Mouse (Mus musculus) lung, postnatal 0 days (tissue): Measurements from ENCODE around the gene Gpr83. TPM values are rescaled to one million over a fixed set of nuclear protein-coding genes. Genes with fewer than 3 reads are reported as not detected.
"Not testable (repeated sequence)": the region's sequence is repeated elsewhere in the genome, so short reads cannot be mapped to it uniquely, and the experiment has no call there.

Experiments
- ATAC-seq: fragments of 200-750 bp; cut with Nextera tagmentation; 2 replicates; pipeline ENCODE4 v1.8.0; 2017; ENCODE audit warnings: moderate library complexity
- DNase-seq: peaks from one replicate; pipeline ENCODE4 v3.0.0-alpha.2; 2016; ENCODE audit warnings: low spot score
- H3K27ac ChIP-seq: fragments of 300-500 bp; sonication (generic); 2 replicates; pipeline ENCODE4 v1.5.1; 2014; ENCODE audit warnings: antibody characterized with exemption, mild to moderate bottlenecking, low read length, mixed read lengths
- H3K27me3 ChIP-seq: fragments of 300-500 bp; sonication (generic); replicated peaks from 2 replicates; pipeline ENCODE4 v1.6.1; 2014; ENCODE audit warnings: low read length, mixed read lengths; ENCODE audit not compliant: insufficient read depth
- H3K36me3 ChIP-seq: fragments of 300-500 bp; sonication (generic); 2 replicates; pipeline ENCODE4 v1.6.1; 2014; ENCODE audit warnings: low read length, mixed read lengths; ENCODE audit not compliant: insufficient read depth
- H3K4me1 ChIP-seq: fragments of 300-500 bp; sonication (generic); 2 replicates; pipeline ENCODE4 v1.6.1; 2014; ENCODE audit warnings: antibody characterized with exemption, low read depth, low read length, mixed read lengths; ENCODE audit not compliant: insufficient read depth
- H3K4me2 ChIP-seq: fragments of 300-500 bp; sonication (generic); replicated peaks from 2 replicates; pipeline ENCODE4 v1.6.1; 2014; ENCODE audit warnings: low read depth, mild to moderate bottlenecking, low read length, moderate library complexity, mixed read lengths
- H3K4me3 ChIP-seq: fragments of 300-500 bp; sonication (generic); 2 replicates; pipeline ENCODE4 v1.5.1; 2014; ENCODE audit warnings: low read depth, low read length
- H3K9ac ChIP-seq: fragments of 300-500 bp; sonication (generic); replicated peaks from 2 replicates; pipeline ENCODE4 v1.6.1; 2014; ENCODE audit warnings: low read depth, mild to moderate bottlenecking
- H3K9me3 ChIP-seq: fragments of 300-500 bp; sonication (generic); 2 replicates; pipeline ENCODE4 v1.6.1; 2016; ENCODE audit warnings: low read length, mixed read lengths
- CTCF ChIP-seq: IDR thresholded peaks from 2 replicates; pipeline ENCODE4 v1.5.1; 2016; ENCODE audit warnings: antibody characterized with exemption, mild to moderate bottlenecking
- EP300 ChIP-seq: IDR thresholded peaks from 2 replicates; pipeline ENCODE4 v1.6.1; 2016; ENCODE audit warnings: antibody characterized with exemption, mild to moderate bottlenecking, control low read depth
- WGBS: fragments of 180-500 bp; shearing (Covaris S2); extraction: QIAGEN DNeasy Blood & Tissue Kit; methylation state at CpG from one replicate; pipeline ENCODE4 v1.1.7; 2014; 5-methylcytosine and 5-hydroxymethylcytosine counted together
- polyA plus RNA-seq: library from polyadenylated mRNA; unstranded; fragments of >200 nt; fragmentation: Nextera tagmentation; extraction: Ambion mirVana; gene quantifications from 2 replicates; pipeline ENCODE4 v1.2.1, GENCODE M21; 2015

Gpr83 gene
- polyA plus RNA-seq, 1 experiment from 2014 or later: 0.05 TPM

DNA sequence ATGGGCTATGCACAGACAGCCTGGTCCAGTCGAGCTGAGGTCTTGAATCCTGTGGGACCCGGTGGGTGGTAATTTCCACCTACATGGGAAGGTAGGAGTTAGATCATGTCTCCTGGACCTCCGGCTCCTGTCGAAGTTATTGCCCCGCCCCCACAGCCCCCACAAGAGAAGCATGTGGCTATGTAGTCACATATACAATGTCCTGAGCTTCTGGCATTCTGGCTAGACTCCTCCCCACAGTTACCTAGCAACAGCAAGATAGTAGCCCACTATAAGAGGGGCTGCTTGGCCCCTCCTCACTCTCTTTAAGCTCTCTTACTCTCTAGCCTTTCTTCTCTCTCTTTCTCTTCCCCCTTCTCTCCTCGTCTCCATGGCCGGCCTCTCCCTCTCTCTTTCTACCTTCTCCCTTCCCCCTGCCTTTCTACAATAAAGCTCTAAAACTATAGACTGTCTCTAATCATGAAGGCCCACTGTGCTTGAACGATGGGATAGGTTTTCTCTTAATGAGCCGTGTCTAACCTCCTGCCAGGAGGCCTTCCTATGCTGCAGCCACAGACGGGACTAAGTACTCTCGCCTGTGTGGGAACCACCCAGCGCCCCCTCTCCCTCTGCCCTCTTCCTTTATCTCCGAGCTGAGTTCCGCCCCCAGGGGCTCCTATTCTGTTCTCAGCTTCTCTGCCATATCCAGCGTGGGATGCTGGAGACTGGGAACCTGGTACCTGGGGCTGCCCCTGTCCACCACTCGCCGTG, 12.3 kb downstream of the Gpr83 start:
- H3K27ac ChIP-seq: no peak overlapping the region
- DNase-seq (no peak), ATAC-seq (no peak)
- H3K27me3 ChIP-seq: no peaks in the 10 kb centered on the region
- H3K9ac ChIP-seq: no peak overlapping the region
- 48% methylated on average over 17 of the region's 17 CpGs for WGBS
- H3K9me3 ChIP-seq: no peaks in the 10 kb centered on the region
- no peaks in the 10 kb centered on the region for H3K4me1 ChIP-seq
- H3K4me2 ChIP-seq: no peak overlapping the region
- no peaks in the 10 kb centered on the region for H3K36me3 ChIP-seq
- no peak overlapping the region for H3K4me3 ChIP-seq
- no peak for TF ChIP-seq CTCF
- TF ChIP-seq EP300: no peak

DNA sequence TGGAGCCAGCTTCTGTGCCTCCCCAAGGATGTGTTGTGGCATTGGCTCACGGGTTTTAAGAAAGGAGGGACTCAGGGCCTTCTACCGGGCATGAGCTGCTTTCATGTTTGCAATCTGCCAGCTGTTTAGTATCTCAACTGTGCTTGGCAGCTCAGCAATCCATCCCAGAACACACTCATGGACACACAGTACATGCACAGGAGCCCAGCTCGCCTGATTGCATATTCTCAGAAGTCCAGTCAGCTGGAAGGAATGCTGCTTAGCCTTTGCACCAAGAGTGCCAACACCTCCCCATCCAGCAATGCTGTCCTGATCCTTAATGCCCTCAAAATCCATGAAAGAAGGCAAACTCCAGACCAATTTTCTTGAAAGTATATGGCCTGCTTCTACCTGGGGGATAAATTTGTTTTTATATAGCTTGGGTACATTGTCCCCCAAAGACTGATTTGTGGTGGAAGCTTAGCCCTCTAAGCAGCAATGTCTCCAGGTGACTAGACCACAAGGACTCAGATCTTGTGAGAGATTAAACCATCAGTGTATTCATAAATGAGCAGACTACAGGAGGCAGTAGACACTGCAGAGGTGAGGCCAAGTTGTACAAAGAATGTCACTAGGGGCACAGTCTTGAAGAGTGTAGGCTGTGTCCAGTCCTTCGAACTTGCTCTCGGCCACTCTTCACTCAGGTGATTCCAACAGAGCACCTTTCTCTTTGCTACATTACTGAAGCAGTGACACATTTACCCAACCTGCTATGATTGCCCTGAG, 15.9 kb downstream of the Gpr83 start:
- no peak overlapping the region for H3K27ac ChIP-seq
- WGBS: 58% methylated on average over 5 of the region's 5 CpGs
- DNase-seq (peak; percentile 17), ATAC-seq (0 out of 2 replicates have a peak, but pooled peaks have one; percentile 25)
- H3K27me3 ChIP-seq: no peaks in the 10 kb centered on the region
- no peak for TF ChIP-seq EP300
- TF ChIP-seq CTCF: no peak
- no peaks in the 10 kb centered on the region for H3K36me3 ChIP-seq
- H3K4me2 ChIP-seq: no peak overlapping the region
- no peak overlapping the region for H3K9ac ChIP-seq
- no peak overlapping the region for H3K4me3 ChIP-seq
- no peaks in the 10 kb centered on the region for H3K4me1 ChIP-seq
- H3K9me3 ChIP-seq: no peaks in the 10 kb centered on the region

GRCm38 (mm10) chr9:14876566-14876965, 16.6 kb downstream of the Gpr83 start:
- H3K36me3 ChIP-seq, ATAC-seq, H3K27ac ChIP-seq, H3K9ac ChIP-seq, H3K4me2 ChIP-seq, DNase-seq, H3K27me3 ChIP-seq, H3K4me3 ChIP-seq, H3K9me3 ChIP-seq, H3K4me1 ChIP-seq: not testable (repeated sequence)
- 35% methylated on average over 8 of the region's 8 CpGs for WGBS

DNA sequence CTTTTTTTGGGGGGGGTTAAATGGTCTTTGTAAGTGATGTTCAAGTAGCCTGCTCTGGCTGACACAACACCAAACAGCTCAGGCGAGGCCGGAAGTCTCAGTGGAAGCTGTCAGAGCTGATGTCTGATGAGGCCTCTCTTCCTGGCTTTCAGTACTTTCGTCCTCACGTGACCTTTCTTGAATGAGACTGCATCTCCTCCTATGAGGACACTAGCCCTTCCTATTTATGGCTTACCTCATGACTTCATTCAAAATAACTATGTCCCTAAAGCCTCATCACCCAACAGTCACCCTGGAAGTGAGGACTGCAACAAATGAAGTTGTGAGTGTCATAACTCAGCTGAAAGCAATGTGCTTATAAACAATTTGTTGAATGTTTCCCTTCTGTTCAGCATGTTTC, 24.6 kb downstream of the Gpr83 start:
- H3K4me1 ChIP-seq: no peaks in the 10 kb centered on the region
- peak; percentile 46 for DNase-seq
- no peak for TF ChIP-seq EP300
- TF ChIP-seq CTCF: no peak

GRCm38 (mm10) chr9:14885151-14885550, 25.1 kb downstream of the Gpr83 start:
- no peak for DNase-seq
- TF ChIP-seq EP300 (no peak), CTCF (peak; percentile 32)

More for the DNA sequence above, 24.6 kb downstream of the Gpr83 start:
- Histone ChIP-seq H3K9ac (no peak overlapping the region), H3K9me3 (no peaks in the 10 kb centered on the region), H3K27ac (no peak overlapping the region), H3K36me3 (no peaks in the 10 kb centered on the region), H3K27me3 (no peaks in the 10 kb centered on the region), H3K4me3 (no peak overlapping the region), H3K4me2 (no peak overlapping the region)
- WGBS: 37% methylated on average over 4 of the region's 4 CpGs
- peak; percentile 65 for ATAC-seq

GRCm38 (mm10) chr9:14885954-14886353, 25.9 kb downstream of the Gpr83 start:
- Histone ChIP-seq H3K27ac (no peak overlapping the region), H3K9me3 (no peaks in the 10 kb centered on the region), H3K9ac (no peak overlapping the region), H3K27me3 (no peaks in the 10 kb centered on the region), H3K4me1 (no peaks in the 10 kb centered on the region), H3K4me3 (no peak overlapping the region), H3K36me3 (no peaks in the 10 kb centered on the region), H3K4me2 (no peak overlapping the region)
- TF ChIP-seq CTCF (no peak), EP300 (no peak)
- 57% methylated on average over 1 of the region's 1 CpGs for WGBS
- ATAC-seq: no peak
- DNase-seq: no peak

More at GRCm38 (mm10) chr9:14885151-14885550, 25.1 kb downstream of the Gpr83 start:
- Histone ChIP-seq H3K4me3 (no peak overlapping the region), H3K27ac (no peak overlapping the region), H3K9ac (no peak overlapping the region), H3K9me3 (no peaks in the 10 kb centered on the region), H3K36me3 (no peaks in the 10 kb centered on the region), H3K4me1 (no peaks in the 10 kb centered on the region), H3K27me3 (no peaks in the 10 kb centered on the region), H3K4me2 (no peak overlapping the region)
- no peak for ATAC-seq
